Mouse (Mus musculus) erythroblast, embryonic 14.5 days (primary cell): ENCODE measurements around the gene Mrpl39. TPM values are rescaled to one million over a fixed set of nuclear protein-coding genes. Genes with fewer than 3 reads are reported as not detected.

Experiments used
- H3K27me3 ChIP-seq: 2 replicates; pipeline ENCODE4 v1.6.1; 2012; ENCODE audit warnings: inconsistent platforms; ENCODE audit not compliant: control insufficient read depth
- H3K36me3 ChIP-seq: 2 replicates; pipeline ENCODE4 v1.6.1; 2012; ENCODE audit warnings: mild to moderate bottlenecking, inconsistent platforms; ENCODE audit not compliant: control insufficient read depth
- H3K4me1 ChIP-seq: 2 replicates; pipeline ENCODE4 v1.6.1; 2012; ENCODE audit warnings: inconsistent platforms; ENCODE audit not compliant: control insufficient read depth
- H3K4me3 ChIP-seq: replicated peaks from 2 replicates; pipeline ENCODE3; 2012; ENCODE audit warnings: moderate library complexity, mild to moderate bottlenecking, inconsistent platforms
- H3K9me3 ChIP-seq: 2 replicates; pipeline ENCODE4 v1.6.1; 2012; ENCODE audit warnings: low read length, inconsistent platforms, mixed read lengths; ENCODE audit not compliant: control insufficient read depth
- GATA1 ChIP-seq: IDR thresholded peaks from 2 replicates; pipeline ENCODE4 v1.6.1; 2012; ENCODE audit warnings: low read length, inconsistent platforms, mixed read lengths
- TAL1 ChIP-seq: IDR thresholded peaks from 3 replicates; pipeline ENCODE4 v1.6.1; 2012; ENCODE audit warnings: low read length, inconsistent platforms, mixed read lengths
- polyA plus RNA-seq: library from polyadenylated mRNA; stranded (reverse); fragments of >175 nt; gene quantifications from 2 replicates; pipeline ENCODE4 v1.2.3, GENCODE M21; 2012

Gene Mrpl39
- polyA plus RNA-seq, 1 experiment = 14.3 TPM

DNA sequence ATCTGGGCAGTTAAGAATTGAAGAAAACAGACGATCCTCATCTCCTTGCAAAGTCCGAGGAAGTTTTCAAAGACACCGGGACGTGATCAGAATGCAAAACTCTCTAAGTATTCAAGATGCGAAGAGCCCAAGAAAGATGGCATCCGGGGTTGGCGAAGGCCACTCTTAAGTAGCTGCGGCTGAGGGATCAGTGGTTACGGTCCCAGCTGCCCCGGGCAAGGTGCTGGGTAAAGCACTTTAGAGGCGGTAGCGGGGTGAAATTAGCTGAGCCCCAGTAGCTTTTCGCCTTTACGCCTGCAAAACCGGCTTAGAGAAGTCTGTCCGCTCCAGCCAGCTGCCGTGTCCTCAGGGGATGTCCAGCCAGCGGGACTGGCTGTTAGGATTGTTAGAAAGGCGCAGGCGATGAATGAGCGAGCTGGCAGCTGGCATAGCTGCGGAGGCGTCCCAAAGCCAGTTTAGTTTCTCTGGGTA, 39.3 kb upstream of the Mrpl39 start:
- H3K4me3 ChIP-seq = no peak overlapping the region

GRCm38 (mm10) chr16:84774003-84774703, 38.6 kb upstream of the Mrpl39 start, which contains the start of gene Jam2:
Gene Jam2, plus strand, starts transcription at chr16:84774123.
- Histone ChIP-seq H3K9me3 (no peaks in the 10 kb centered on the region; the same call in 1 of the 2 replicates), H3K4me3 (peak within 1 kb of the TSS; percentile 44), H3K4me1 (no peaks in the 10 kb centered on the region), H3K36me3 (no peaks in the 10 kb centered on the region), H3K27me3 (peaks cover 44% of the 10 kb centered on the region)
- TF ChIP-seq TAL1 (no peak), GATA1 (no peak)

More for the DNA sequence above, 39.3 kb upstream of the Mrpl39 start:
- no peak for TF ChIP-seq TAL1
- TF ChIP-seq GATA1 = no peak
- Histone ChIP-seq H3K27me3 (peaks cover 44% of the 10 kb centered on the region), H3K4me1 (no peaks in the 10 kb centered on the region), H3K36me3 (no peaks in the 10 kb centered on the region), H3K9me3 (no peaks in the 10 kb centered on the region; the same call in 1 of the 2 replicates)

GRCm38 (mm10) chr16:84773268-84773861, 37.8 kb upstream of the Mrpl39 start:
- Histone ChIP-seq H3K36me3 (no peaks in the 10 kb centered on the region), H3K27me3 (peaks cover 44% of the 10 kb centered on the region), H3K9me3 (no peaks in the 10 kb centered on the region; the same call in 1 of the 2 replicates), H3K4me1 (no peaks in the 10 kb centered on the region), H3K4me3 (no peak overlapping the region)
- TF ChIP-seq GATA1 = no peak
- TF ChIP-seq TAL1 = no peak

DNA sequence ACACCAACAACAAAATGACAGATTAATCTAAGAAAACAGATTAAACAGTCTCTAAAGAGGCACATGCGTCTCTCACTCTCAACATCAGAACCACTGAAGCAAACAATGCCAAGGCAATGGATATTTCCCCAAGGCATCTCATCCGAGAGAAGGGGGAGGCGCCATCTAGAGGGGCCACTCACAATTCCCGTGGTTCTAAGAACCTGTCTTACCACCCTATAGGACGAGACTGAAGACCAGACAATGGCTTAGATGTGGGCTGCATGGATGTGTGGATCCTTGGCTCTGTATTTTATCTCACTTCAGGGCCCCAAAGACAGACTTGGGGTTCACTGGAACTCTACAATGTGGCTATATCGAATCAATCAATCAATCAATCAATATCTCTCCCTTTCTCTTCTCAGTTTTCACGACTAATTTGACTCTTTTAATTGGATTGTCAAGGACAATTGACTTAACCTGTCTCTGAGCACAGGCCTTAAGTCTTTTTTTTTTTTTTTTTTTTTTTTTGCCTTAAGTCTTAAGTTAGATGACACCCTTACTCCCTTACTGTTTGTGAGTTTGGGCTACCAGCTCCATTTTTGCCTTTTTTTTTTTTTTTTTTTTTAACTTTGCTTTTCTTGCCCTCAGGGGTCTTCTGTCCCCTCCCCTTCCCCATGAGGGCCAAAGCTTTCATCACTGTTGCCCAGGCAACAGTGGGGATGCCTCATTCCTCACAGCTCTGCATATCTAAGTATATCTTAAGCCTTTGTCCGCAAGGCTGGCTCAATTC, 37.1 kb upstream of the Mrpl39 start:
- Histone ChIP-seq H3K36me3 (no peaks in the 10 kb centered on the region), H3K4me1 (no peaks in the 10 kb centered on the region), H3K9me3 (no peaks in the 10 kb centered on the region; the same call in 1 of the 2 replicates), H3K4me3 (no peak overlapping the region), H3K27me3 (peaks cover 44% of the 10 kb centered on the region)
- TF ChIP-seq GATA1 (no peak), TAL1 (no peak)

- Histone ChIP-seq H3K36me3 (no peaks in the 10 kb centered on the region), H3K4me3 (no peak overlapping the region), H3K4me1 (no peaks in the 10 kb centered on the region), H3K9me3 (no peaks in the 10 kb centered on the region; the same call in 1 of the 2 replicates), H3K27me3 (peaks cover 41% of the 10 kb centered on the region)
- TF ChIP-seq TAL1 = no peak
- no peak for TF ChIP-seq GATA1
Measured at GRCm38 (mm10) chr16:84771461-84771860, 35.9 kb upstream of the Mrpl39 start.

DNA sequence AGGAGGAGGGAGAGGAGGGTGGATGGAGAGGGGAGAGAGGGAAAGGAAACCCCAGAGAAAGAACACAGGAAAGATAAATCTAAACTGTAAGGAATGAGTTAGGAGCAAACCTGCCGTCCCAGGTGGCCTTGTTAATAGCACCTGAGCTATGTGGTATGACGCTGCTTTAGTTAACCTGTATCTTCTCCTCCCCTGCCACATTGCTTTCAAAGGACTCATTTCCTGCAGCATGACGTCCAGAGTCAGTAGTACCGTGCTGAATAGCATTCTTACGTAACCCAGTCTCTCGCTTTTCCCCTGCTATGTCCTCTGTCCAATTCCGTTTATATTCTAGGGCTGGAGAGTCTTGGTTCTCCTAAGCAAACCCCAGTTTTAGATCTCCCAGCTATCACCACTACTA, 35.3 kb upstream of the Mrpl39 start:
- Histone ChIP-seq H3K36me3 (no peaks in the 10 kb centered on the region), H3K9me3 (no peaks in the 10 kb centered on the region; the same call in 1 of the 2 replicates), H3K27me3 (peaks cover 36% of the 10 kb centered on the region), H3K4me3 (no peak overlapping the region), H3K4me1 (no peaks in the 10 kb centered on the region)
- no peak for TF ChIP-seq TAL1

DNA sequence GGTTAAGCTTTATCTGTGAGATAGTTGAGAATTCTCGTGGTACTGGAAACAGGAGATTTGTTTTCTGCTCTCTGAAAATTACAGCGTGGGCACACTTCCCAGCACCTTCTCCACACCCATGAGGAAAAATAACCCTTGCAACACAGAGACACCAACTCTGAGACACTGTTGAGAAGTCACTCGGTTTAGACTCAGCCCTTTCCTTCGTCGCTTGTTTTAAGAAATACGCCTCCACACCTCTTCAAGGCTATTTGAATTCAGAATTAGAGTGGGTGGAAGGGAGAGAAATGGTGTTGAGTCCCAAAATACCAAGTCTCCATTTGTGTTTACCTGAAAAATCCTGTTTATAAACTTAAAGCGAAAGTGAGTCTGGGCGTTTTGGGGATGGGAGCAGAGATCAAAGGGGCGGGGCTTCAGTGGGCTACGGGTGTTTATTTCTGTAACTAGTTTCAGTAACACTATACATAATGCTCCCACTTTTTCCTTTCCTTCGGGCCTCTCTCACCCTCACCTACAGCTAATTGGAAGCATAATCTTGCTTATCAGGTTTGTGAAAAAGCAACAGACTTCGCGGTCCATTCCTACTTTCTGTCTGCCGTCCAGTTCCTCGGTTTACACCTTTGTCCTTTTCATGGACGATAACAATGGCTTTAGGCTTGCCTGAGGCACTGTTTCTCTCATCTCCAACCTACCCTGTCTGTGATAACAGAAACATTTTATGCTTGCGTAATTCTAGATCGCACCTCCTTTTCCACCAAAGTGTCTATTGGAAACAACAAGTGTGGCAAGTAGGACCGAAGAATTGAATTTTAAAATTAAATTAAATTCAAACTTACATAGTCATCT, 34.3 kb upstream of the Mrpl39 start:
- Histone ChIP-seq H3K4me1 (no peaks in the 10 kb centered on the region), H3K27me3 (peaks cover 25% of the 10 kb centered on the region), H3K36me3 (no peaks in the 10 kb centered on the region), H3K9me3 (no peaks in the 10 kb centered on the region; the same call in 1 of the 2 replicates), H3K4me3 (no peak overlapping the region)
- TF ChIP-seq GATA1 (no peak), TAL1 (no peak)

- Histone ChIP-seq H3K9me3 (no peaks in the 10 kb centered on the region; the same call in 1 of the 2 replicates), H3K27me3 (peaks cover 19% of the 10 kb centered on the region), H3K36me3 (no peaks in the 10 kb centered on the region), H3K4me3 (no peak overlapping the region), H3K4me1 (no peaks in the 10 kb centered on the region)
- TF ChIP-seq TAL1 = no peak
Measured at GRCm38 (mm10) chr16:84769182-84769581, 33.6 kb upstream of the Mrpl39 start.
